Mouse (Mus musculus): ENCODE measurements around the gene Zfp992. TPM values are rescaled to one million over a fixed set of nuclear protein-coding genes. Genes with fewer than 3 reads are reported as not detected.
"Not testable (repeated sequence)": the region's sequence is repeated elsewhere in the genome, so short reads cannot be mapped to it uniquely, and the experiment has no call there.

The Zfp992 gene
- total RNA-seq, 2 experiments from 2014 or later: 2.4 to 2.8 TPM

GRCm38 (mm10) chr4:146476260-146476659 is 27.4 kb downstream of the Zfp992 start:
- not testable (repeated sequence) for DNase-seq

- DNase-seq: not testable (repeated sequence)
Measured at GRCm38 (mm10) chr4:146476959-146477358, 28.1 kb downstream of the Zfp992 start.

- not testable (repeated sequence) for DNase-seq
Measured at GRCm38 (mm10) chr4:146480376-146481096, 31.7 kb downstream of the Zfp992 start.

GRCm38 (mm10) chr4:146482546-146482945 is 33.7 kb downstream of the Zfp992 start:
- not testable (repeated sequence) for DNase-seq

GRCm38 (mm10) chr4:146483571-146484280 is 34.9 kb downstream of the Zfp992 start:
- DNase-seq: not testable (repeated sequence)

GRCm38 (mm10) chr4:146484676-146485075 is 35.9 kb downstream of the Zfp992 start:
- not testable (repeated sequence) for DNase-seq

DNA sequence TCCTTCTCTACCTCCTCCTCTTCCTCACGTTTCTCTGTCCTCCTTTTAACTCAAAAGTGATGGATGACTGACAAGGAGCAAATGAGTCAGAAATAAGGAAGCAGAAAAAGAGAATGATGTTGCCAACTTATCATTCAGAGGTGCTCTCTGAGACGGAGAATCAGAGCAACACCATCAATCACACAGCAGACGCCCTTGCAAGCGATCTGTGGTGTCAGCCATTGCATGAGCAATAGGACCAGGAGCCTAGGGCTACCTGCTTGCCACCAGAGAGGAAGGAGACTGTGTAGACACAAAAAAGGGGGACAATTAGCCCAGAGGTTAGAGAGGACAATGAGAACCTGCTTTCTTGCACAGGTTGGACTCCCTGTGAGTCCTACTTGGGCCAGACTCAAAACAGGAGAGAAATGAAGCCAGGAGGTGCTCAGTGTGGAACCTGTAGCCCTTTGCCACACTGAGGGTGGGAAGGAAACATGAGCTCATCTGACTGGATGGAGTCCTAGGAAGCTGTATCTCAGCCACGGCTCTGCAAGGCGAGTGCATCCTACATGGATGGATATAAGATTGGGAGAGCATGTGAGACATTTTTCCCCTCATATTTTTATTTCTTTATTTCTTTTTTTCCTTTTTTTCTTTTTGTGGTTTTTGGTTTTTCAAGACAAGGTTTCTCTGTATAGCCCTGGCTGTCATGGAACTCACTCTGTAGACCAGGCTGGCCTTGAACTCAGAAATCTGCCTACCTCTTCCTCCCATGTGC is 36.5 kb downstream of the Zfp992 start:
- not testable (repeated sequence) for DNase-seq

GRCm38 (mm10) chr4:146486753-146487152 is 37.9 kb downstream of the Zfp992 start:
- not testable (repeated sequence) for DNase-seq

GRCm38 (mm10) chr4:146489196-146489595 is 40.4 kb downstream of the Zfp992 start:
- not testable (repeated sequence) for DNase-seq

DNA sequence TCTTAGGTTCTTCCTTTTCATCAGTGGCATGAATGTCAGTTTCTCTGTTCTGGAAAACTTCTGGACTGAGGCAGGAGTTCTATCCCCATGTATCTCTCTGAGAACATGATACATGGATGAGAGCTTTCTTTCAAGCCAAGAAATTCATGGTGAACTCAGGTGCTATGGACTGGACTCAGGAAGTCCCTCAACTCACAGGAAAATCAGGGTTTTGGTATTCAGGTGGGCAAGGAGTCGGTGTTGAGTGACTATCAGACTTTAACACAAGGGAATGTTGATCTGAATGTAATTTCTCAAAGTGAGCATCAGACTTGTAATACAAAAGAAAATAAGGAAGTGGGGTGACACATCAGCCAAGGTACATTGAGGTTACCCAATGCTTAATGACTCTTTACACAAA is 43.2 kb downstream of the Zfp992 start:
- not testable (repeated sequence) for DNase-seq

DNA sequence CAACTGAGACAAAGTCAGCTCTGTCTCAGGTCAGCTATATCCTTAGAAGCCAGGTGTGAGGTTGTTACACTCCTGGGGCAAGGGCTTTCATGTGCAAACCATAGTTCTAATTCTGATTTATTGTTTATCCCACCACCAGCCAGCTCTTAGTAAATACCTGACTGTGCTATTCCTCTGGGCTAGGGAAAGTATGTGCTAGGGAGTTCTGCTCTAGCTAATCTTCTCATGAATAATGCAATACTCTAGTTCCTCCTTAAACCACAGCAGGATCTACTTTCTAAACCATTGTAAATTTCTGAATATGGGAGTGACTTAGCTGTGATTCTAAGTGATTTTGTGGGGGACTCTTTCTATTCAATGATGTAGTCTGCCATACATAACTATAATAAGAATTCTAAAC is 43.6 kb downstream of the Zfp992 start:
- no peak for DNase-seq

- no peak for DNase-seq
Measured at GRCm38 (mm10) chr4:146492851-146493250, 44.0 kb downstream of the Zfp992 start.

DNA sequence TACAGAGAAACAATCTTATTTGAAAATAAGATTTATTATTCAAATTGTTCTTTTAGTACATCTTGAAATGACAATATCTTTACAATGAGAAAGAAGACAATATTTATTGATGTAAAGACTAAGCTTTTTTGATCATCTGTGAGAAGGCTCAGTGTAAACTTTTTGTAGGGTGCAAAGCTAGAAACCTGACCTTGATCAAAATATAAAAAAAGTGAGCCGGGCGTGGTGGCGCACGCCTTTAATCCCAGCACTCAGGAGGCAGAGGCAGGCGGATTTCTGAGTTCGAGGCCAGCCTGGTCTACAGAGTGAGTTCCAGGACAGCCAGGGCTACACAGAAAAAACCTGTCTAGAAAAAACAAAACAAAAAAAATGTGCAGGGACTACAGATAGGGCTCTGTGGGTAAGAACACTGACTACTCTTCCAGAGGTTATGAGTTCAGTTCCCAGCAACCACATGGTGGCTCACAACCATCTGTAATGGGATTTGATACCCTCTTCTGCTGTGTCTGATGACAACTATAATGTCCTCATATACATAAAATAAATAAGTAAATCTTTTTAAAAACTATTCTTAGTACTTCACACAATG is 44.6 kb downstream of the Zfp992 start:
- DNase-seq: not testable (repeated sequence)

GRCm38 (mm10) chr4:146494980-146495379 is 46.2 kb downstream of the Zfp992 start:
- DNase-seq: no peak

DNA sequence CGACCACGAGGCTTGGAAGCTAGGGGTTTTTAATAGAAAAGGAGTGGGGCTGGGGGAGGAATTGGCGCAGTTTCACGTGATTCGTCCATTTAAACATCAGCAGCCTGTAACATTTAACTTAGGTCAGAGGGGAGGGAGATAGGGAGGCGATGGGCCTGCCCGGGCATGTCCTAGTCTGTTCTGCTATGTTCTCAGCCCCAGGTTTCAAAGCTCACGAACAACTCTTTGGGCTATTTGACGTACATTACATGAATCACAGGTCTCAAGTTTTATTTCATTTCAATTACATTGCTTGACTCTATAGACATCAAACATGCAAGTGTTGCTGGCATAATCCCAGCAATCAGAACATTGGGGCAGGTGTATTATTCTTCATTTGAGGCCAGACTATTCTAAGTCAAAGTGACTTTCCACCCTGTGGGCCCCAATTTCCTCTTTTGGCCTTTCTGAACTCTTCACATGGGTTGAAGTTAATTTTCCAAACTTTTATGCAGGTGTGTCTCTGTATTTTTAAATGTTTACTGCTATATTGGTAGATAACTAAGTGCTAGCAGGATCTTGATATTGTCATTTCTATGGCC is 49.0 kb downstream of the Zfp992 start:
- not testable (repeated sequence) for DNase-seq

DNA sequence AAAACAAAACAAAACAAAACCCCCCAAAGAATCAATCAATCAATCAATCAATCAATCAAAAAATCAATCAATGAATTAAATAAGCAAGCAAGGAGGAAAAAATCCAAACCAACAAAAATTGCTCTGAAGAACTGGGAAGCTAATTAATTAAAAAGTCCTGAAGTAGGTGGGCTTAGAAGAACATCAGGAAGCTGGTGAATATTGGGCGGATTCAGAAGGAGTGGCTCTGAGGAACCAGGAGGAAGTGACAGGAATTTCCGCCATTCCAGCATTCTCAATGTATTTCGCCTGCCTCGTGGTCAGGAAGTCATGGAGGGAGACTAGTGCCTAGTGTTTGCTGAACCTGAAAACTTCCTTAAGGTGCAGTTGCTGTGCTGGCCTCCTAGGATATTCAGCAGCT is 52.9 kb downstream of the Zfp992 start, which contains the start of gene Zfp981:
TSS of gene Zfp981 (plus strand) at position 301 of the 400 bp plus-strand sequence.
- DNase-seq: not testable (repeated sequence)

GRCm38 (mm10) chr4:146509029-146509428 is 60.2 kb downstream of the Zfp992 start:
- not testable (repeated sequence) for DNase-seq

GRCm38 (mm10) chr4:146511871-146512270 is 63.0 kb downstream of the Zfp992 start:
- not testable (repeated sequence) for DNase-seq

- DNase-seq: no peak
Measured at GRCm38 (mm10) chr4:146516474-146516873, 67.7 kb downstream of the Zfp992 start.

GRCm38 (mm10) chr4:146517150-146517549 is 68.3 kb downstream of the Zfp992 start:
- not testable (repeated sequence) for DNase-seq
